Mouse (Mus musculus): ENCODE data around the gene Slc6a9.

Slc6a9 gene

GRCm38 (mm10) chr4:117882701-117883691, 48.7 kb downstream of the Slc6a9 start, which contains the start of gene B4galt2:
TSS of gene B4galt2 (minus strand) at chr4:117883487.
- no peak for DNase-seq

GRCm38 (mm10) chr4:117884146-117884545, 49.8 kb downstream of the Slc6a9 start:
- no peak for DNase-seq

GRCm38 (mm10) chr4:117885093-117885492, 50.8 kb downstream of the Slc6a9 start:
- no peak for DNase-seq

- DNase-seq = no peak
These were observed 51.7 kb downstream of the Slc6a9 start for GRCm38 (mm10) chr4:117885994-117886393.

DNA sequence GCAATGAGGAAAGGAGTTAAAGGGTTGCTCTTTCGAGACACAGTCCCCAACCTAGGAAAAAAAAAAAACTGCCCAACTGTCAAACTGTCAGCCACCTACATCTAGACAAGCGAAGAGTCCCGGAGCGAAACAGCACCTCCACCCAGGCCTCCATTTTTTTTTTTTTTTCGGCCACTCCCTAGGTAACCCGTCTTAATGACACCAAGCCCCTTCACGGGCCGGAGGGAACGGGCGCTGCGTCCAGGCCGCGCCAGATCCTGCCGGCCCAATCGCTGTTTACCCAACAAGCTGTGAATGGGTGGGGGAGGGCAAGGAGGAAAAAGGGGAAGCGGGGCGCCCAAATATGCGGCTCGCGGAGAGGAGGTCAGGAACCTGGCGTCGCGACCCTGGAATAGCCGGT, 52.3 kb downstream of the Slc6a9 start:
- no peak for DNase-seq

GRCm38 (mm10) chr4:117887133-117887532, 52.8 kb downstream of the Slc6a9 start, which contains the start of gene Atp6v0b:
TSS of gene Atp6v0b (minus strand) at chr4:117887333.
- DNase-seq = peak; percentile 86 to 91

DNA sequence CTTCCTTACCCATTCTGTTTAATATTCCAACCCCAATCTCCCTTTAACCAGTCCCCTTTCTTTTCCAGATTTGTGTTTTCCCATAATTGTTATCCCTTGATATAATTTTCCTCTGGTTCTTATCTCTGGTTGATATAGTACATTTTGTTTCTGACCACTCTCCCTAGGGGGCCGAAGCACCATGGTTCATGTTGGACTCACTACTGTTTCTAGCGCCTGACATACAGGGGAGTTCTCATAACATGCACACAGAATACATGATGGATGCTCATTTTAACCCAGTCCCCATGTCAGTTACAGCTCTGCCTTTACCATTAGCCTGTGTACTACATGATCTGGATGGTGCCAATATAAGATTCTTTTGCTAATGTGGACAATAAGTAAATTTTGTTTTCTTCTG, 53.6 kb downstream of the Slc6a9 start:
- DNase-seq = no peak

- no peak for DNase-seq
These were observed 55.2 kb downstream of the Slc6a9 start for GRCm38 (mm10) chr4:117889471-117889870.

GRCm38 (mm10) chr4:117890031-117890430, 55.7 kb downstream of the Slc6a9 start:
- DNase-seq = no peak

DNA sequence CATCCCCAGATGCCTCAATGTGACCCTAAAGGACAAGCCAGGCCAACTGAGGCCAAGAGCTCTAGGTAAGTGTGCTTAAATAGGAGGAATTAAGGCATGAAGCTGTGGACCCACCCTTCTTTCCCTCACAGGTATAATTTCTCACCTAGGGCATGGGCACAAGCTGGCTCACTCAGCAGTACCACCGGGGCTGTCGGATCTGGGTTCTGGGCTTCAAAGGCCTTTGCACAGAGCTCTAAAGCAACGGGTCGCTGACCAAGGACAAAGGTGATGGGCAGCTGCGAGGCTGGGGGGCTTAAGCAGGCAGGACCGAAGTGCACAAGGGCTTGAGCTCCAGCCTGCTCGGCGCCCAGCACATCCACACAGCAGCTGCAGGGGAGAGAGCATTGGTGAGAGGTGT, 56.4 kb downstream of the Slc6a9 start:
- DNase-seq = no peak

GRCm38 (mm10) chr4:117891738-117892161, 57.4 kb downstream of the Slc6a9 start, which contains the start of gene Dph2:
TSS of gene Dph2 (minus strand) at chr4:117892032.
- DNase-seq = peak; percentile 66 to 79

GRCm38 (mm10) chr4:117893376-117893775, 59.1 kb downstream of the Slc6a9 start:
- DNase-seq = no peak

GRCm38 (mm10) chr4:117894601-117895000, 60.3 kb downstream of the Slc6a9 start:
- DNase-seq = no peak

DNA sequence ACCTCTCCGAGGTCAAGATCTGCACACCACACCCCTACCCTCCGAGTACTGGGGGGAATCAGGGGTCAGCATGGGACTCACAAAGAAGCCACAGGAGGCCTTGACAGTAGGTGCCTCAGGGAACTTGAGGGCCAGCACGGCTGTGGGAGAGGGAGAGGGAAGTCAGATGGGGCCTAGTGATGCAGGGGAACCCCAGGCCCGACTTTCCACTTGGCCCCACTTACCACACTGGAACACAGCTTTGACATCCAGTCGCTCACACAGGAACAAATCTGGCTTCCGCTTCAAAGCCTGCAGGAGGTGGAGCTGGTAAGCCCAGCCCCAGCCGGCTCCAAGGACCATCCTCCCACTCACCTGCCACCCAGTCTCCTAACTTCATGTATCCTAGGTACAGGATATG, 61.0 kb downstream of the Slc6a9 start:
- no peak for DNase-seq

DNA sequence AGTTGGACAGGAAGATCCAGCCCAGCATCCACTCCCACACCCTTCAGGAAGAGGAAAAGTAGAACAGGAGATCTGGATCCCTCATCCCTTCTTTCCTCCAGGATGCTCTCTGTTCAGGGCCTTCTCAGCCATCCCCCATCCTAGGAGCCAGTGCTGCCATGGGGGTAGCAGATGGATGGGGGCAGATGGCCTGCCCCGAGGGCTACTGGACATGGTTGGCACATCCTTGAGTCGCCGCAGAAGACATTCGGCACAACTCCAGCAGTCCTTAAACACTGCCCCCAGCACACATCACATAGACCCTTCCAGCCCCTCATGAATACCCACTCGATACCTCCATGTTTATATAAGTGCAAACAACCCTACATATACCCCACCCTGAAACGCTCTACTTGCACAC, 61.7 kb downstream of the Slc6a9 start:
- no peak for DNase-seq

- DNase-seq = no peak
These were observed 63.8 kb downstream of the Slc6a9 start for GRCm38 (mm10) chr4:117898111-117898510.

DNA sequence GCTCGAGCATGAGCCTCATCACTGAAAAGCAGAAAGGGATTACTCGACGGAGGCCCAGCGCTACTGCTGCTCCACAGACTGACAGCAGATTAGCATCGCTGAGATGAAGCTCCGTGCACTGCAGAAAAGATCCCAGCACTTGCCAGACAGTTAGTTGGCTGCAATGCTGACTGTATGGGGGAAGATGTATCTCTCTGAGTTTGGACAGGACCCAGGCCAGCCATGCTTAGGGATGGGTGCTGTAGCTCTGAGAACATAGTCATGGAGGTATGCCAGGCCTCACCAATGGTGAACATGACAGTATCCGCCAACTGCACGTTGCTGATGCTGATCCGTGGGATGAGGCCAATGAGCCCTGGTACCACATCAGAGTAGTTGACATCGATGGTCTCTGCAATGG, 69.8 kb downstream of the Slc6a9 start:
- no peak for DNase-seq

DNA sequence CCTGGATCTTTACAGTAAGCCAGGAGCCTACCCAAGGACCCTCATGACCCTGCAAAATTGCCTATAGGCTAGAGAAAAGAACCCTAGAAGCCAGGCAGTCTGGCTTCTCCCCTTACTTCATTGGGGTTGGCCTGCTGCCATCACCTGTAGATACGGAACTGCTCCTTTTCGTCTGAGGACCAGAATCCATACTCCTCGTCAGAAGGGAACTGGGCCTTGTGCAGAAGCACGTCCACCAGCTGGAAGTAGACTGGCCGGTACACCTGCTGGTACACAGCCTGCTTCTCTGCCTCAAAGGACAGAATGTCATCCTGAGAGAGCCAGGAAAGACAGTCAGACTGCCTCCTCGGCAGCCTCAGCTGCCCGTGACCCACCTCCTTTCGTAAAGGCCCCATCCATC, 70.5 kb downstream of the Slc6a9 start:
- DNase-seq = no peak

GRCm38 (mm10) chr4:117906196-117906595, 71.9 kb downstream of the Slc6a9 start:
- DNase-seq = no peak

DNA sequence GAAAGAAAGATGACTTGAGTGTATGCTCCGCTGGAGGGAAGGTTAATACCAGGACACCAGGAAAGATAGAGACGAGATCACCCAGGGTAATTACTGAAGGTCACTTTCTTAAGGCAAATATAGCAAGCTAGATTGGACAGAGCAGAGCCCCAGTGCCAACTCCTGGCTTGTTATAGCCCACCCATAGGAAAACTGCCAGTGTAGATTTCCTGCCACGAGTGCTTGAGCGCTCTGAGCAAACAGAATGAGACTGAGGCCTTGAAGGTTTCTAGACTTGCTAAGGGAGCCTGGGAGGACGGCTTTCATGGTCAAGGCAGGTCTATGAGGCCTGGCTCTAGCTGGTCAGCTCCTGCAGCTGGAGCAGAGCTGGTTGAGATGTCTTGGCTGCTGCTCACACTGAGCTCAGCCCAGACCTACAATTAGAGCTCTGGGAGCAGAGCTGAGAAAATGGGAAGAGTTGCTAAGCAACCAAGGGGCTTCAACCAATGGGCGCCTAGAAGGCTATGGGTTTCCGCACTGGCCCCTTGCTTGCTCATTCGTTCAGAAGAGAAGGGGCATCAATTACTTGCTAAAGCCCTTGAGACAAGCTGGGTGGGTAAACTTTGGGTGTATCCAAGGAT, 74.6 kb downstream of the Slc6a9 start:
- DNase-seq = no peak

- DNase-seq = no peak
These were observed 77.8 kb downstream of the Slc6a9 start for GRCm38 (mm10) chr4:117912131-117912561.

- DNase-seq = no peak
These were observed 78.5 kb downstream of the Slc6a9 start for GRCm38 (mm10) chr4:117912685-117913273.

DNA sequence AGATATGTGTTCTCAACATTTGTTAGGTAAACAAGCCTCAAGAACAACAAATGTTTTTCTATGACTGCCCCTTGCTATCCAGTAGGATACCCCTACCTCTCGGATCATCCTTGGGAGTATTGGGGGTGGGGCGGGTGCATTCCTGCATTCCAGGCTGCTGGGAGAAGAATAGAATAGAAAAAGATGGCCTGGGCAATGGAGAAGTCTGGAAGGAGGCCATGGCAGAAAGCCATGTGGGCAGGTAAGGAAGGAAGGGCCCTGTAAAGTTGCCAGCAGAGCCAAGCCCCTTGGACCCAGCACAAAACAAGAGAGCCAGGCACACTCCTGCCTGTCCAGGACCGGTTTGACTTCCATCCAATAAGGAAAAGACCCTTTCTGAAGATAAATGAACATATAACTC, 79.1 kb downstream of the Slc6a9 start:
- no peak for DNase-seq

Data from thymus, adult 18-20 months (tissue).